Mouse (Mus musculus) CH12.LX (cell line): ENCODE measurements at regions not wholly inside any gene's neighbourhood (a gene's known extent, or its start where the extent isn't known, plus 50 kb on each side); places are given as distances from the start of the nearest gene placed in this dataset.

Experiments
- DNase-seq: peaks from one replicate; pipeline ENCODE4 v3.0.0-alpha.2; 2013; ENCODE audit errors: extremely low read depth
- H3K27ac ChIP-seq: 2 replicates; pipeline ENCODE4 v1.5.1; 2012; ENCODE audit warnings: low read depth, mild to moderate bottlenecking, control low read depth, moderate library complexity; ENCODE audit not compliant: insufficient read depth
- H3K27me3 ChIP-seq: replicated peaks from 2 replicates; pipeline ENCODE3; 2012; ENCODE audit warnings: inconsistent platforms
- H3K36me3 ChIP-seq, 2 experiments: replicated peaks in 1 of 2; 2 replicates each; pipeline versions ENCODE3 to v1.6.1; 2012; ENCODE audit warnings: inconsistent platforms in 1 of 2, low read length in 1 of 2, mild to moderate bottlenecking in 1 of 2, mixed read lengths in 1 of 2, moderate library complexity in 1 of 2; ENCODE audit not compliant: control insufficient read depth in 1 of 2, insufficient read depth in 1 of 2
- H3K4me1 ChIP-seq, 2 experiments: 2 replicates each; pipeline ENCODE4 v1.6.1; 2012; ENCODE audit warnings: inconsistent platforms in 1 of 2, moderate library complexity in 1 of 2; ENCODE audit not compliant: insufficient read depth in 2 of 2, control insufficient read depth in 1 of 2
- H3K4me2 ChIP-seq: 2 replicates; pipeline ENCODE4 v1.6.1; 2012; ENCODE audit warnings: low read depth, mild to moderate bottlenecking, control low read depth; ENCODE audit not compliant: poor library complexity, insufficient read depth, severe bottlenecking
- H3K4me3 ChIP-seq, 3 experiments: fragments of 150-350 bp in 1 of 3; sonication (generic) in 1 of 3; replicated peaks in 1 of 3; 2 replicates each; pipeline versions ENCODE3 to v1.5.1; 2011 to 2012; ENCODE audit warnings: low read depth in 2 of 3, low read length in 2 of 3, mild to moderate bottlenecking in 2 of 3, moderate library complexity in 2 of 3, control low read depth in 1 of 3, improper control_type of control experiment in 1 of 3, inconsistent platforms in 1 of 3, mixed read lengths in 1 of 3; ENCODE audit not compliant: poor library complexity in 1 of 3
- H3K79me2 ChIP-seq: replicated peaks from 2 replicates; pipeline ENCODE4 v1.6.1; 2012; ENCODE audit warnings: mild to moderate bottlenecking, moderate library complexity; ENCODE audit not compliant: control insufficient read depth, poor library complexity, insufficient read depth, severe bottlenecking; ENCODE audit errors: extremely low read depth
- H3K9ac ChIP-seq: 2 replicates; pipeline ENCODE4 v1.6.1; 2012; ENCODE audit warnings: low read depth, mild to moderate bottlenecking, control low read depth, moderate library complexity; ENCODE audit not compliant: insufficient read depth
- H3K9me3 ChIP-seq: replicated peaks from 2 replicates; pipeline ENCODE3; 2012; ENCODE audit warnings: low read length, inconsistent platforms, mixed read lengths
- BHLHE40 ChIP-seq: IDR thresholded peaks from 2 replicates; pipeline ENCODE4 v1.6.1; 2011; ENCODE audit warnings: mild to moderate bottlenecking, low read depth, low read length, improper control_type of control experiment
- ELF1 ChIP-seq: IDR thresholded peaks from 2 replicates; pipeline ENCODE4 v1.6.1; 2014; ENCODE audit warnings: low read depth, mild to moderate bottlenecking, inconsistent platforms, low read length, improper control_type of control experiment
- GABPA ChIP-seq: IDR thresholded peaks from 2 replicates; pipeline ENCODE4 v1.6.1; 2012; ENCODE audit warnings: low read depth, low read length, improper control_type of control experiment, inconsistent platforms; ENCODE audit not compliant: insufficient replicate concordance
- HCFC1 ChIP-seq: IDR thresholded peaks from 2 replicates; pipeline ENCODE4 v1.6.1; 2012; ENCODE audit warnings: low read depth, mild to moderate bottlenecking, inconsistent platforms, low read length, improper control_type of control experiment
- IRF4 ChIP-seq: IDR thresholded peaks from 2 replicates; pipeline ENCODE4 v1.6.1; 2014; ENCODE audit warnings: low read depth, mild to moderate bottlenecking, inconsistent platforms, low read length, improper control_type of control experiment
- JUND ChIP-seq: conservative IDR thresholded peaks from 2 replicates; pipeline ENCODE4 v1.6.1; 2011; ENCODE audit warnings: low read depth, low read length, improper control_type of control experiment
- MAFK ChIP-seq: IDR thresholded peaks from 2 replicates; pipeline ENCODE4 v1.6.1; 2011; ENCODE audit warnings: low read length, improper control_type of control experiment; ENCODE audit not compliant: insufficient replicate concordance
- NELFE ChIP-seq: IDR thresholded peaks from 2 replicates; pipeline ENCODE4 v1.6.1; 2011; ENCODE audit warnings: low read depth, low read length, improper control_type of control experiment
- NRF1 ChIP-seq: IDR thresholded peaks from 2 replicates; pipeline ENCODE4 v1.6.1; 2014; ENCODE audit warnings: low read depth, mild to moderate bottlenecking, inconsistent platforms, low read length, improper control_type of control experiment, moderate library complexity
- POLR2A ChIP-seq: IDR thresholded peaks from 2 replicates; pipeline ENCODE4 v1.6.1; 2011; ENCODE audit warnings: low read depth, mild to moderate bottlenecking, improper control_type of control experiment, low read length
- SMC3 ChIP-seq: IDR thresholded peaks from 2 replicates; pipeline ENCODE4 v1.6.1; 2011; ENCODE audit warnings: low read depth, low read length, improper control_type of control experiment
- TCF12 ChIP-seq: IDR thresholded peaks from 2 replicates; pipeline ENCODE4 v1.6.1; 2014; ENCODE audit warnings: low read depth, mild to moderate bottlenecking, inconsistent platforms, low read length, improper control_type of control experiment
- UBTF ChIP-seq: IDR thresholded peaks from 2 replicates; pipeline ENCODE4 v1.6.1; 2012; ENCODE audit warnings: low read depth, mild to moderate bottlenecking, inconsistent platforms, low read length, improper control_type of control experiment, moderate library complexity
- dilution Hi-C: fragments of 300-500 bp; cut with MboI; formaldehyde crosslinking; loops from 2 replicates; pipeline ENCODE4 v1.14.3; 2020; ENCODE audit warnings: low sequenced_read_pairs; ENCODE audit not compliant: extremely low pct_unique_long_range_greater_than_20kb, extremely low pct_ligation_motif_present
- in situ Hi-C: fragments of 300-500 bp; cut with MboI; formaldehyde crosslinking; loops from 3 replicates; pipeline ENCODE4 v1.14.3; 2019; ENCODE audit warnings: low sequenced_read_pairs, low pct_ligation_motif_present, low pct_unique_long_range_greater_than_20kb, mixed read lengths

GRCm38 (mm10) chr5:100266671-100267510 is 107.3 kb upstream of the Tmem150c start:
- H3K9me3 ChIP-seq: peaks cover 8% of the 10 kb centered on the region
- peaks cover 0 to 13% of the 10 kb centered on the region in 2 experiments; a peak in 2 of 4 replicates for H3K4me1 ChIP-seq
- H3K4me3 ChIP-seq: no peak overlapping the region
- H3K4me2 ChIP-seq: no peak overlapping the region
- no peak overlapping the region for H3K9ac ChIP-seq
- in situ Hi-C loops (no loop called here), dilution Hi-C loops (no loop called here)
- no peaks in the 10 kb centered on the region for H3K79me2 ChIP-seq
- peak; percentile 2 for DNase-seq
- peak; percentile 88 for TF ChIP-seq MAFK
- no peak for TF ChIP-seq NRF1
- TF ChIP-seq TCF12: 0 out of 2 replicates have a peak, but pooled peaks have one; percentile 17
- no peak overlapping the region for H3K27ac ChIP-seq
- no peaks in the 10 kb centered on the region for H3K36me3 ChIP-seq
- H3K27me3 ChIP-seq: no peaks in the 10 kb centered on the region

GRCm38 (mm10) chr5:100259803-100260693 is 100.4 kb upstream of the Tmem150c start:
- DNase-seq: no peak
- dilution Hi-C loops: no loop called here
- Histone ChIP-seq H3K36me3 (no peaks in the 10 kb centered on the region), H3K4me3 (no peak overlapping the region), H3K4me1 (no peaks in the 10 kb centered on the region), H3K9ac (no peak overlapping the region), H3K9me3 (no peaks in the 10 kb centered on the region), H3K27ac (no peak overlapping the region), H3K27me3 (no peaks in the 10 kb centered on the region), H3K4me2 (no peak overlapping the region), H3K79me2 (no peaks in the 10 kb centered on the region)
- TF ChIP-seq HCFC1: no peak
- in situ Hi-C loops: no loop called here

DNA sequence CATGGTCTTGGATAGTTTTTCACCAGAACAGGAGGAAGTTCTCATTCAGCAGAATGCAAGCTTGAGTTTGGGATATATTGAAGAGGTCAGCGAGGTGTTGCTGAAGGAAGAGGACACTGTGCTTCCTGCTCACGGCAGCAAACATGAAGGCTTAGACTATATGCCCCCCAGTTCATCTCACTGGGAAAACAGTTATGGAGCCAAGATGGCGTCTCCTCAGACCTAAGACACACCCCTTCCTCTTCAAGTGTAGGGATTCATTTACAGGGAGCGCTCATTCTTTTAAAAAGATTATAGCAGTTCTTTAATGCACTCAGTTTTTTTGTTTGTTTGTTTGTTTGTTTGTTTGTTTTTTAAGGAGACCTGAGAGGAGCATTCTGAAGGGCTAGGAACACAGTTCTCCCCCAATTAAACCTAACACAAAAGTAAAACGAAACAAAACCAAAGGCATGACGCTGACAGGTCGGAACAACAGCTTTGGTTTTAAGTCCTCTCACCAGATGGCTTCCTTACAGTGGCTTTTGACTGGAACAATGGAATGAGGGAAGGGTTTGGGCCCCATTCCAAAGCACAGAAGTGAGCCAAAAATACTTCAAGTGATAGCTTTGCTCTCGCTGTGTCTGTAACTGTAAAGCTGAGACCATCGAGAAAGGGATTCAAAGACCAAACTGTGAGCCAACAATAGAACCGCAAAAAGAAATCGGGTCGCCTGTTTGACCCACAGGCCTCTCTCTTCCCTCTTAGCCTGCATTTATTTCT is 99.5 kb upstream of the Tmem150c start:
- dilution Hi-C loops: no loop called here

More for the DNA sequence above, 99.5 kb upstream of the Tmem150c start:
- TF ChIP-seq ELF1: no peak
- no peak for TF ChIP-seq NELFE
- TF ChIP-seq IRF4: no peak
- TF ChIP-seq BHLHE40: no peak
- TF ChIP-seq TCF12: no peak
- no peak for TF ChIP-seq UBTF
- no peak for TF ChIP-seq POLR2A
- no peak for TF ChIP-seq GABPA
- TF ChIP-seq JUND: no peak
- no peak for TF ChIP-seq SMC3
- Histone ChIP-seq H3K27me3 (no peaks in the 10 kb centered on the region), H3K4me2 (no peak overlapping the region), H3K4me1 (no peaks in the 10 kb centered on the region), H3K4me3 (no peak overlapping the region), H3K79me2 (no peaks in the 10 kb centered on the region), H3K27ac (no peak overlapping the region), H3K9me3 (no peaks in the 10 kb centered on the region), H3K9ac (no peak overlapping the region), H3K36me3 (no peaks in the 10 kb centered on the region)
- DNase-seq: no peak
- in situ Hi-C loops: no loop called here
